Mouse (Mus musculus): ENCODE data around the gene Akap8l.

DNA sequence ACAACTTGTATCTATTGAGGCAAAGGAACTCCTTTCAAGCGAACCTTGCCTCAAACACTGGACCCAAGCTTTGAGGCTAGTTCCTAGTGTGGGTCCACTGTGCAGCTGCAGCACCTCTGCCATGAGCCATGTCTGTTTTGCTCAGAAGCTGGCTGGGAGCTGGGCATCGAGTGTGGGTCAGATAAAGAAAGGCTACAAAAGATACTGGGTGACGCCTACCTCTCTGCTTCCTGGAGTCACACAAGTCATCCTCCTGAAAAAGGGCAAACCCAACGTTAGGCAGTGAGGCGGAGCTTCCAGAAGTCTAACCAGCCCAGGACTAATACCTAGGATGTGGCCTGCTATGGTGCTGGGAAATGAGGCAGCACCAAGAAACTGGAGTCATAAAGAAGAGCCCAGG lies 36.5 kb downstream of the Akap8l start:
- no peak for TF ChIP-seq CTCF (conservative IDR thresholded peaks at IDR 0.05; ENCODE audit: insufficient read depth, insufficient read length, low read depth, low read length)
- no peak for TF ChIP-seq POLR2A (IDR thresholded peaks at IDR 0.05; ENCODE audit: low read depth, low read length)
